Mouse (Mus musculus): ENCODE data around the gene Apex1. TPM values are rescaled to one million over a fixed set of nuclear protein-coding genes. Genes with fewer than 3 reads are reported as not detected.

Gene Apex1
- polyA plus RNA-seq, 1 experiment from 2014 or later: 71.0 TPM

DNA sequence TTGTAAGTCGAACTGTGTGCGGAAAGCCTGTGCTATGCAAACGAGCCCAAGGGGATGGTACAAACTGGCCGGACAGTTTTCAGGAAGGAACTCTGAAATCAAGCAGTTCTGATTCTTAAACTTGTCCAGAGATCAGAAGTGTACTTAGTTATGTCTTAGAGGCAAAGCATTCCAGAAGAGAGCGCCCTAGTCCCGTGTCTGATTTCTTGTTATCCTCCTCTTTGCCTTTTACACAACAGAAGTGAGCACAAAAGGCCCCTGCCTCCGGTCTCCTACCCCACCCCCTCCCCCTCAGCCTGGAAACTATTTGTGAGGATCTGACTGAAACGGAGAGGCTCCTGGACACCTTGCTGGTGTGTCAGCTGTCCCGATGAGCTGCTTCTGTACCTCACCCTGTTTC, 51.9 kb downstream of the Apex1 start:
- no peak overlapping the region for H3K4me3 ChIP-seq (ENCODE audit: low read depth, low read length)
- ATAC-seq: no peak
- no peaks in the 10 kb centered on the region for H3K27me3 ChIP-seq (replicated peaks; ENCODE audit: control insufficient read depth, insufficient read depth, low read length)
- H3K36me3 ChIP-seq (ENCODE audit: control insufficient read depth, insufficient read depth): no peaks in the 10 kb centered on the region
- no peak overlapping the region for H3K9ac ChIP-seq (ENCODE audit: low read depth, low read length)
- WGBS: 29% methylated on average over 9 of the region's 9 CpGs
- no peak overlapping the region for H3K27ac ChIP-seq (ENCODE audit: low read depth, low read length)
- H3K4me2 ChIP-seq (replicated peaks; ENCODE audit: low read depth): no peak overlapping the region
- no peaks in the 10 kb centered on the region for H3K9me3 ChIP-seq (ENCODE audit: control insufficient read depth)
- no peaks in the 10 kb centered on the region for H3K4me1 ChIP-seq (replicated peaks; ENCODE audit: control insufficient read depth, insufficient read depth, low read length)
- TF ChIP-seq CTCF (IDR thresholded peaks at IDR 0.05; ENCODE audit: low read depth): peak; percentile 61

Other genes with a start within 250 kb of the Apex1 start
- not detected in 2 replicates for gene Olfr747, start 231.8 kb upstream of the Apex1 start, polyA plus RNA-seq (2015; fragmentation: Nextera tagmentation; extraction: Ambion mirVana)
- gene Olfr748, start 217.6 kb upstream of the Apex1 start, polyA plus RNA-seq (2015; fragmentation: Nextera tagmentation; extraction: Ambion mirVana): not detected in 2 replicates
- gene Olfr749, start 179.9 kb upstream of the Apex1 start, polyA plus RNA-seq (2015; fragmentation: Nextera tagmentation; extraction: Ambion mirVana): not detected in 2 replicates
- gene Ttc5, start 139.4 kb upstream of the Apex1 start, polyA plus RNA-seq (2015; fragmentation: Nextera tagmentation; extraction: Ambion mirVana): 30.5 and 31.0 TPM in 2 replicates
- gene Ccnb1ip1, start 117.2 kb upstream of the Apex1 start, polyA plus RNA-seq (2015; fragmentation: Nextera tagmentation; extraction: Ambion mirVana): not detected in 2 replicates
- gene Parp2, start 117.1 kb upstream of the Apex1 start, polyA plus RNA-seq (2015; fragmentation: Nextera tagmentation; extraction: Ambion mirVana): 35.4 and 36.7 TPM in 2 replicates
- 23.7 and 23.8 TPM in 2 replicates for gene Tep1, start 54.4 kb upstream of the Apex1 start, polyA plus RNA-seq (2015; fragmentation: Nextera tagmentation; extraction: Ambion mirVana)
- 0.09 and 0.17 TPM in 2 replicates for gene Klhl33, start 27.5 kb upstream of the Apex1 start, polyA plus RNA-seq (2015; fragmentation: Nextera tagmentation; extraction: Ambion mirVana)
- gene Osgep, start 75 bp upstream of the Apex1 start, polyA plus RNA-seq (2015; fragmentation: Nextera tagmentation; extraction: Ambion mirVana): 56.8 and 57.8 TPM in 2 replicates
- 51.2 and 51.4 TPM in 2 replicates for gene Pip4p1, start 5.9 kb downstream of the Apex1 start, polyA plus RNA-seq (2015; fragmentation: Nextera tagmentation; extraction: Ambion mirVana)
- 138 and 143 TPM in 2 replicates for gene Pnp, start 6.1 kb downstream of the Apex1 start, polyA plus RNA-seq (2015; fragmentation: Nextera tagmentation; extraction: Ambion mirVana)
- gene Gm49342, start 19.5 kb downstream of the Apex1 start, polyA plus RNA-seq (2015; fragmentation: Nextera tagmentation; extraction: Ambion mirVana): not detected in 2 replicates
- 32.3 and 32.5 TPM in 2 replicates for gene Pnp2, start 31.0 kb downstream of the Apex1 start, polyA plus RNA-seq (2015; fragmentation: Nextera tagmentation; extraction: Ambion mirVana)
- gene Rnase10, start 82.8 kb downstream of the Apex1 start, polyA plus RNA-seq (2015; fragmentation: Nextera tagmentation; extraction: Ambion mirVana): 0.16 and 0.29 TPM in 2 replicates
- gene Rnase9, start 116.9 kb downstream of the Apex1 start, polyA plus RNA-seq (2015; fragmentation: Nextera tagmentation; extraction: Ambion mirVana): not detected in 2 replicates
- not detected in 2 replicates for gene Rnase11, start 125.2 kb downstream of the Apex1 start, polyA plus RNA-seq (2015; fragmentation: Nextera tagmentation; extraction: Ambion mirVana)
- 0.51 and 0.90 TPM in 2 replicates for gene Rnase12, start 132.7 kb downstream of the Apex1 start, polyA plus RNA-seq (2015; fragmentation: Nextera tagmentation; extraction: Ambion mirVana)
- not detected in 2 replicates for gene Olfr750, start 149.5 kb downstream of the Apex1 start, polyA plus RNA-seq (2015; fragmentation: Nextera tagmentation; extraction: Ambion mirVana)
- gene Rnase4, start 166.1 kb downstream of the Apex1 start, polyA plus RNA-seq (2015; fragmentation: Nextera tagmentation; extraction: Ambion mirVana): 355 and 426 TPM in 2 replicates
- 114 and 119 TPM in 2 replicates for gene Ang, start 166.2 kb downstream of the Apex1 start, polyA plus RNA-seq (2015; fragmentation: Nextera tagmentation; extraction: Ambion mirVana)
- gene Eddm3b, start 189.5 kb downstream of the Apex1 start, polyA plus RNA-seq (2015; fragmentation: Nextera tagmentation; extraction: Ambion mirVana): 0.17 and 0.18 TPM in 2 replicates
- 2.6 and 3.0 TPM in 2 replicates for gene Rnase6, start 198.9 kb downstream of the Apex1 start, polyA plus RNA-seq (2015; fragmentation: Nextera tagmentation; extraction: Ambion mirVana)
- 21.7 and 23.3 TPM in 2 replicates for gene Rnase1, start 221.8 kb downstream of the Apex1 start, polyA plus RNA-seq (2015; fragmentation: Nextera tagmentation; extraction: Ambion mirVana)
- gene Rnase2b, start 237.3 kb downstream of the Apex1 start, polyA plus RNA-seq (2015; fragmentation: Nextera tagmentation; extraction: Ambion mirVana): not detected in 2 replicates

Data from intestine, postnatal 0 days (tissue).